Mouse (Mus musculus): ENCODE measurements at regions not wholly inside any gene's neighbourhood (a gene's known extent, or its start where the extent isn't known, plus 50 kb on each side); places are given as distances from the start of the nearest gene placed in this dataset.

DNA sequence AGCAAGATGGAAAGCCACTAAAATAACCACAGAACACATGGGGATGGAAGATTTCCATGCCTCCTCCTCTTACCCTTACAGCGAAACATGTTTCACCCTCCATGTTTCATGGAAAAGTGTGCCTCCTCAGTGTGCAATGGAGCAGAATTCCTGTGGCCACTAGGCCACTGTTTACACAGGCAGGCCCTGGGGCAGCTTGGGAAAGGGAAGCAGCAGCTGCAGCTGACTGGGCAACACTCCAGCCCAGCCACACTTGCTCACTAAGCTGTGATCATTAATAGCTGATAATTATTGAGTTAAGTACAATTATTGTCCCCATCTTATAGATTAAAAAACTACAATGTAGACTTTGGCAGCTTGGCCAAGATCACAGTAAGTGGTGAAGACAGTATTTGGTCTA, 402.5 kb upstream of the Acvr2a start:
- DNase-seq, result no peak

DNA sequence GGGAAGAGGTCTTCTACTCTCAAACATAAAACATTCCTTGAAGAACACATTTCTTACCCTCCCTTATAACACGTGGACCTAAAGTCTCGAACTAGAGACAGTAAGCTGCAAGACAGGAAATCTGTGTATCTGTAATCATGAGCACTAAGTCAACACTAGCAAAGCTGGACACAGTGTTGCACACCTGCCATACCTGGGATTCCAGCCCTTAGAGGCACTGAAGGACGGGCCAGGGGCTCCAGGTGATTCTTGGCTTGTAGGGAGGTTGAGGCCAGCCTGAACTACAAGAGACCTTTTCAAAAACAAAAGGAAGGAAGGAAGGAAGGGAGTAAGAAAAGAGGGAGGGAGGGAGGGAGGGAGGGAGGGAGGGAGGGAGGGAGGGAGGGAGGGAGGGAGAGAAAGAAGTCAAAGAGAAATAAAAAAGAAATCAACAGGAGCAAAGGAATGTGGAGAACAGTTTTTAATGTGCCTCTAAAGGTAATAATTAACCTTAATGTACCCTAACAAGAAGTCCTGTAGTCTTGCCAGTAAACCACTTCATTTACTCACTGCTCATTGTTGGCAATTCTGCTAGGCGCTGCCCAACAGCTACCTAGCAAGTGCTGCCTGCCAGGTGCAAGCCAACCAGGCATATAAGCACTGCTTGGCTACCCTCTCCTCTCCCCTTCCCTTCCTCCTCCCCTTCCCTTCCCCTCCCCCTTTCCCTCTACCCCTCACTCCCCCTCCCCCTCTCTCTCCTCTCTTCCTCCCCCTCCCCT, 401.0 kb upstream of the Acvr2a start:
- peak; percentile 22 for DNase-seq

DNA sequence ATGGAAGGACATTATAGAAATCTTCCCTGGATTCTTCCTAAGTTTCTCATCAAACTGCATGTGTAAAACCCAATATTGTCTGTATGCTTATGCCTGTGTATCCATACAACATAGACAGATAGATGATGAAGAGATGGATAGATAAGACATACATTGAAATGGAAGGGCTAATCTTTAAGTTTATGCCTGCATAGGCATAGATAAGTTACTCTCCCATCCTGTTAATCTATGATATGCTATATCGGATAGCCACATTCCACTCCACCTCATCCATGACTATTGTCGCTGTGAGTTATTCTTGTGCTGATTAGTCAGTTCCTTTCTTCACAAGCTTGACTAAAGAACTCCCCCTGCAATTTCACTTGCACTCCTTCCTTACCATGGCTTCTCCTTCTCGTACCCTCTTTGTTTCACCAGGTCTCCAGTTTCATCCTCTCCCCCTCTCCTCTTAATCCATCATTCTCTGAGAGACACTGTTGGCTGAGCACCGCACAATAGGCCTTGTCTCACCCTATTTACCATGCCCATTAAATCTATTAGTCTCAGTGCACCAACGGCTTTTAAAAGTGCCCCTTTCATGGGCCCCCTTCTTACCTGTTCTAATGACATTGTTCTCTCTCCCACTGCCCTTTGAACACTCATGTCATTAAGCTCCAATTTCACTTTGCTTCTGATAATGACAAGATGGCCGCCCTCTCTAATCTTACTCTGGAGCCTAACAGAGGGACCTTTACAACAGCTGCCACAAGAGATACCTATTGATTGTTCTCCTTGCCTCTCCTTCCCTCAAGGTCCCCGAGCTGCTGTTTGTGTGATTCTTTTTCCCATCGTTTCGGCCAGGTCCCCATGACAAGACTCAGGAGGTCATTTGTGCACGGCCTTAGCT, 399.1 kb upstream of the Acvr2a start:
- DNase-seq, result no peak

DNA sequence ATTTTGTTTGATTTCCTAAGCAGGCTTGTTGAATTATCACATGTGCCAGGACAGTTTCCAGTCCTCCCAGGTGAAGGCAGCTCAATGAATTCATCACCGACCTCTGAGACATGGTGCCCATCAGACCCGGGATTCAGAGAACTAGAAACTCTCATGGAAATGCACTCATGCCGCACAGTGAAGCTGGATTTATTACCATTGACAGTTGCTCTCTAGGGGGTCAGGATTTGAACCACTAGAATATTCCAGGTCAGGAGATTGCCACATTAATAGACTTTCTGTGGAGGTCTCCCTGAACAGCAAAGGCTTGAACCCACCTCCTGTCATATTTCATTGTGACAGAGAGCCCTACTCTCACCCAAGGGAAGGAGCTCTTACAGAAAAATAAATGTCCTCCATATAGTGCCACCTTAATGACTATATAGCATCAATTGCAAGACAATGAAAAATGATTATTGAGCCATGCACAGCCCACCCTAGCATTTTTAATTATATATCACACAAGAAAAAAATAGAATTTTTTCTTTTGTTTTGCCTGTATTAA, 397.6 kb upstream of the Acvr2a start:
- DNase-seq, result no peak

DNA sequence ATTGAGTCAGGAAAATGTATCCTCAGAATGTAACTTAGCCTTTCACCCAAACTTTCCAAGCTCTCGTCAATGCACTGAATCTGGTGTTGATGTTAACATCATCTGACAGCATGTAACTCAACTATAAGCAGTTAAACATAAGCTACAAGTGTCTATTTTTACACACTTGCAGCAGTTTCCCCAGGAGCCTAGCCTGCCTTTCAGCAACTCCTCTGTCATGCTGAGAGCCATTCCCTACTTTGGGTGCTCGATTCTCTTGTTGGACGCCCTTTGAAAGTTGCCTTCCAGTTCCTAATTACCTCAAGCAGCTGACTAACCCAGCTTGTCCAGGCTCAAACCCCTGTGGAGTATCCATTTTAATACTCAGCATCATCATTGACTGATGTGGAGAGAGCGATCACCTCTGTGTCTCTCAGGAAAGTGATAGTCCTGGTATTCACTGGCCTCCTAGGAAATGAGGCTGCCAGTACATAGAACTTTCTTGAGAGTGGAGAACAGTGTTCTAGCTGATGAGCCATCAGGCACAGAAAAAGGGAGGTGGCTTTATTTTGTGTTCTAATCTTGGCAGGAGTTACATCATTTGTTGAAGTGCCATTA, 396.8 kb upstream of the Acvr2a start:
- no peak for DNase-seq

DNA sequence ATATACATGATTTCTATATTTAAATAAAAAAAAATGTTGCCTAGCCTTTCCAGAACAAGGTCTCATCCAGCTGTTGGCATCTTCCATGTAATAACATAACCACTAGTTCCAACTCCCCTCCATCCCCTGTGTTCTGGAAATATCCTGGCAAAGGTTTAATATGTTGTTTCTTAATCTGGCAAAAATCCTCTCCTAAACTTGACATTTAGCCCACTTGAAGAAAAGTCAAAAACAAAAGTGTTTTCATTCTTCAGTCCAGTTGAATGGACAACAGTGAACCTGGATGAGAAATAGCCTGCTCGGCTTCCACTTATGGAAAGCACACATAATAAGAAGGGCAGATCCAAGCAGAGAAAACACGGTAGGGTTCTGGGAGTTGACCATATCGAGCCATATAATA, 393.1 kb upstream of the Acvr2a start:
- DNase-seq, result no peak

DNA sequence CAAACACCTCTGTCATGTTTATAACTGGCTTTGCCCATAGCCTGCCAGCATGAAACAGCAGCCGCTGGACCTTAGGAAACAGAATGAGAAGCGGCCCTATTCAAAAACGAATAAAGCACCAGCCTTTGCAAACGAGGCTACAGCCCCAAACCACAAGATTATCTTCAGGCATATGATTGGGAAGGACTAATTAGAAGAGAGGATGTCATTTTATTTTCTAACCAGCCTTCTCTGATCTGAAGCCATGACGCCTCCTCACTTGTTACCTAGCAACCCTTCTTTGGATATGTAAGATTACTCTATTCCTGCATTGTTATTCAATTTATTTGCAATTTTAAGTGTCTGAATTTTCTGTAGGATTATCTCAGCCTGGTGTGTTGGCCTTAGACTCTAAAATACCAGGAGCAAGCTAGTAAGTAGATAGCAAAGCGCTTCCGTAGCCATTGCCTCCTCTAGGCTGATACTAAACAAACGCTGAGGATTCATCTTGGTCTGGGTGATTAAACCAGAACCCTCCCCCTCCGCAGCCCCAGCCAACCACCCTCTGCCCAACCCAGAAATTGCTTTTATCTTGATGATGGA, 390.0 kb upstream of the Acvr2a start:
- no peak for DNase-seq

DNA sequence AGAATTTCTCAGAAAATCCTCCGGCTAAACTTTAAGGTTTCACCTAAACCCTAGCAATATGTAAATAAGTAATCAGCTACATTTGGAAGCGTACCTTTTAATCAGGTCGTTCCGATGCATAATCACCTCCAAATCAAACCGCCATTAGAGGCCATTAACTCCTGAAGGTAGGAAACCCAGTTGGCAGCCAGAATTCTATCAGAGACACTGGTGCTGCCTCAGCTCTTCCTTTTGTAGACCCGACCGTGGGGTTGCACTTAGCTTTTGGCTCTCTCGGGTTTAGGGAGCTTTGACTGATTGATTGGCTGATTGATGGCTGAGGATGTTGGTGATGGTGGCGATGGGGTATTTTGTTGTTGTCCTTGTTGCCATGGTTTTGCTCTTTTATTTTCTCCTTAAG, 389.3 kb upstream of the Acvr2a start:
- no peak for DNase-seq

DNA sequence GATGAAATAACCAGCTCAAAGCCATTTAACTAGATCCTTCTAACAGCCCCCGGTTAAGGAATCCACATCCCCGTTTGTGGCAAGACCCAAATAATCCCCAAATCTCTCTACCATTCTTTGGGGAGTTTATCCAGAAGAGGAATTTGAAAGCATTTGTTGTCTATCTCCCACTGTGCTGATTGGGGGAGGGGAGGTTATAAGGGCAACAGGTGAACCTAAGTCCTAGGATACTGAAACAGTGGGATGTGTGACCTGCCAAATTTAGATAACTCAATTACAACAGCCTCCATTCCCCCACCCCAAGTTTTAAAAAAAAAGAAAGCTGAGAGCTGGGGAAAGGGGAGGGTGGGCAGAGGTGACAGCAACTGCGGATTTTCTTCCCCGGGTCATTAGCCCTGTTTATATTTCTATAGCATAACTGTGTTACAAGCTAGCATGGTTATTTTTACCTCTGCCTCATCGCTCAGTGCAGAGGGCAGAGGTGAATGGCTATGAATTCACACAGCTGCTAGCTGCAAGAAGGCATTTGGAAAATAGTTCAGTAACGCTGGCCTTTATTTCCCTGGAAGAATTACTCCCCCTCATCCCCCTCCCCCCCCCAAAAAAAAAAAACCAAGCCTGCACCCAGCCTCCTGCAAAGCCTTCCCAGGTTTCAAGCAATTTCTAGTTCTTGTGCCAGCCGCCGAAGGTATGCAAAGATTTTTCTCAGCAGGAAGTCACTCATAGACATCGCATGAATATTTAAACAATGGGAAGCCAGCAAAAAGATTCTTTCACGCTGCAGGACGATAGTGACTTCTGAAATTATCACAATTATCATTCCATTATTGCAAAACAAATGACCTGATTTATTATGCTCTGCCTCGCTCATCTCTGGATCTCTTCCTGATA, 388.5 kb upstream of the Acvr2a start:
- no peak for DNase-seq

DNA sequence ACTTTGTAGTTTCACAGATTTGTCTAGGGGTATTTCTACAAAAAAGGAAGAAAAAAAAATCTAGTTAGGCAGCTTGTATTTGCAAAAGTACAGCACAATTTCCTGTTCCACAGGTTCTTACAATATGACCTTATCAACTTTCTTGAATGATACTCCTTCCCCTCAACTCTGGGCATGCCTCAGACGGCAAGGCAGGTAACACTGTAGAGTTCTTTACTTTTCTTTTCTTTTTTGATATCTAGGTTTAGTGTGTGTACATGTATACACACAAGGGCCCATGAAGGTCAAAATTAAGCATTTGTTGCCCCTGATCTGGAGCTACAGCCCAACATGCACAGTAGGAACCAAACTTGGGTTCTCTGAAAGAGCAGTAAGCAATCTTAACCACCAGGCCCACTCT, 381.4 kb upstream of the Acvr2a start:
- no peak for DNase-seq

DNA sequence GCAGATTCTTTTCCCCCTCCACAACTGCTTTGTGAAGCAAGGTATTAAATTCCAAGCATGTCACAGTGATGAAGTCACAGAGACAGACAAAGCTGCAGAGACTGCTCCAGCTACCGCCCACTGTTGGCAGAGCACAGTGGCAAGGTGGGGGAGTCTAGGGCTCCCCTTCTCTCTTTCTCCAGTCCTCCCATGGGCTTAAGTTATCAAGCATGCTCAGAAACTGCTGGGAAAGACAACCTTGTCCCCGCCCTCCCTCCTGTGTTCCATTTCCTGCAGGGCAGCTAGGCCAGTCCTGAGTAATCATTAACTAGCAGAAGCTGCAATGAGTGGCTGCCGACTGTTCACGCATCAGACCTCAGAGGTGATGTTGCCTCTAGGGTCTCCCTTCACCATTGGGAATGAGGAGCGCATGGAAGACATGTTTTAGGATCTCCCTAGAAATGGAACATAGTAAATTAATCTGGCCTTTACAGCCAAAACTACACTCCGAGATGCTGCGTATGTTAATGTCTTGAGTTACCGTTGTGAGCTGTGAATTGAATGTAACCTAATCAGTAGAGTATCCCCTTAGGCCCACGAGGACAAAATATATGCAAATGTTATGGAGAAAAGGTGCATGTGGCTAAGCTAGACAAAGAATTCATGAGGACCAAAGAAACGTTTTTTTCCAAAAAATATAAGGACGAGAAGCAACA, 372.5 kb upstream of the Acvr2a start:
- peak; percentile 55 for DNase-seq

DNA sequence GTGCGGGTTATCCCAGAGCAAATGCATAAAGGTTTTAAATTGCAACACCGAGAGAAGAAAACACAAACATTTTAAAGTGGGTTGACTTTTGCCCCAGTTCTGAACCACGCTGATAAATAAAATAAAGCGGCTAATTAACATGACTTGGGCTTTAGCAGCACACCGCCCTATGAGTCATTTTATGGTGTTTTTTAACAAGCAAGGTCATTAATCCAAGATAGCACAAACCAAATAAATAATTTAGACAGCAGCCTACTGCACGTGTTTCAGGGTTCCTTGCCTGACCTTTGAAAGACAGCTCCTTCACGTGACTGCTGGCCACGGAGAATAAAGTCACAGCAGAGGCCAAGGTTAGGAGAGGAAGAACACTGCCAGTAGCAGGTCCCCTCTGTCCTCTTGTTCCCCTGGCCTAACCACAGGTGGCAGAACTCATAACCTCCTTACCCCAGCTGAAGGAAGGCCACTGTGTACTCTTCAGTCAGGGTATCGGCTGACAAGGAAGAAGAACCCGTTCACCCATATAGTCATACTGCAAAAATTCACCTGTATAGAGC, 371.8 kb upstream of the Acvr2a start:
- no peak for DNase-seq

DNA sequence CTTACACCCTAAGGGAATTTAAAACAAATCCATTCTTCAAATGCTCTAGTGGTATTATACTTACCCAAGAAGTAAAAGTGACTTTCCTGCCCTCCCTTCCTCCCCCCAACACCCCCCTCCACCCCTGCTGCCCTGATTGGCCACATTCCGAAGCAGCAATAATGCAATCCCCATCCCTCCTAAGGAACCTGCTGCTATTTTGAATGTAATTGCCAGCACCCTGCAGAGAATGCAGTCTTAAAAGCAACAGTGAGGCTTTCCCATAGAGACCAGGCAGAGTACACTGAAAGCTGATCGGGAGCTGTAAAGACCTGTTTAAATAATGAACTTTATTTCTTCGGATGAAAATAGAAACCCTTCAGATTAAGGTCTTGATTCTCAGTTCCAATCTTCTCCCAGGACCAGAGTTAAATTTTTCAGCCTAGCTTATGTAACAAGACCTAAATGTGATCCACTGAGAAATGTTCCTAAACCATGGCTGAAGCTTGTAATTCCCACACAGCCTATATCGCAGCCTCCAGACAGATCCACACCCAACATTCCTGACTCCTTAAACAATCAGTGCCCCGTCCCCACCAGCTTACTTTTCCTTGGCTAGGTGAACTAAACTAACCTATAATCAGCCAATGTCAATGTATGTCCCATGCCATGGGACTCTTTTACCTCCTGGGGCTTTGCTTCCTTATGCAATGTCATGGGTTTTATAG, 367.9 kb upstream of the Acvr2a start:
- DNase-seq, result no peak

DNA sequence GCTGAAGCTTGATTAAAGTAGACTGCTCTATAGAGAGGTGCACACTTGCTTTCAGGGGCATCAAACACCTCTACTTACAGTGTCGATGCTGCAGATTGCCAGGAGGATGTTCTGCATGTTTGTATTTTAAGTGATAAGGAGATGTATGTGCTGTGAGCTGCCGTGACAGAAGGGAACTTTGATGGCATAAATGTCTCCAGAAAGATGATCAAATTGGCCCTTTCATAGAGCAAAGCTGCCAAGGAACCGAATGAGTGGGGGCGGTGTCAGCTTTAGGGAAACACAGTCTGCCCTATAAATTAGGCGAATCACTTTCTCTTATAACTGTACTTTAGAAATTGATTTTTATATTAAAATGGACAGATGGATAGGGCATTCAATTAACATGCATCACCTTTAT, 367.3 kb upstream of the Acvr2a start:
- no peak for DNase-seq

DNA sequence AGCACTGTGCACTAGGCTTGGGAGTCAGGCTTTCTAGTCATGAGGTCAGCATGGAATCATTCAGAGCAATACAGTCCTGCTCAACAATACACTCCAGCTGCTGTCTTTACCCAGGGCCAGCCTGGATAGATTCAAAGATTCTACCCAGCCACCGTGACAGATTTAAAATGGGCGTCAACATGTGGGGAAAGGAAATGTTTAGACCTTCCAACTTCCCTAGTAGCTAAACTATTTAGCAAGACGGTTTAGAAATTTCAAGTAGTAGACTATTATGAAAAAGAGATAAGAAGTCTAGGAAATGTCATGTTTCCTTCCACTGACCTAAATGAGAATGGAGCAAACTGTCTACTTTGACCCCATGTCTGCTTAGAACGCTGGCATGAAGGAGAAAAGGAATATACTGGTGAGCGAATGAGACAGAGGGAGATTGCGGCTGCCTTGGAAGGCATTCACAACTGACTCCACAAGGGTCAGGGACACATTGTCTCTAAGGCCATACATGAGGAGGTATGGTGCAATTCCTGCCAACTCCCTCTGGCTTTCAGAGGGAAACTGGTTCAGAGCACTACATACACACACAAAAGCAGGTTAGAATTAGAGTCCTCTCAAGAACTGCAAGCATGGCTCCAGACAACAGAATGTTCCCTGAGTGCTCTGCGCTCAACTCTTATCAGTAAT, 364.6 kb upstream of the Acvr2a start:
- no peak for DNase-seq

DNA sequence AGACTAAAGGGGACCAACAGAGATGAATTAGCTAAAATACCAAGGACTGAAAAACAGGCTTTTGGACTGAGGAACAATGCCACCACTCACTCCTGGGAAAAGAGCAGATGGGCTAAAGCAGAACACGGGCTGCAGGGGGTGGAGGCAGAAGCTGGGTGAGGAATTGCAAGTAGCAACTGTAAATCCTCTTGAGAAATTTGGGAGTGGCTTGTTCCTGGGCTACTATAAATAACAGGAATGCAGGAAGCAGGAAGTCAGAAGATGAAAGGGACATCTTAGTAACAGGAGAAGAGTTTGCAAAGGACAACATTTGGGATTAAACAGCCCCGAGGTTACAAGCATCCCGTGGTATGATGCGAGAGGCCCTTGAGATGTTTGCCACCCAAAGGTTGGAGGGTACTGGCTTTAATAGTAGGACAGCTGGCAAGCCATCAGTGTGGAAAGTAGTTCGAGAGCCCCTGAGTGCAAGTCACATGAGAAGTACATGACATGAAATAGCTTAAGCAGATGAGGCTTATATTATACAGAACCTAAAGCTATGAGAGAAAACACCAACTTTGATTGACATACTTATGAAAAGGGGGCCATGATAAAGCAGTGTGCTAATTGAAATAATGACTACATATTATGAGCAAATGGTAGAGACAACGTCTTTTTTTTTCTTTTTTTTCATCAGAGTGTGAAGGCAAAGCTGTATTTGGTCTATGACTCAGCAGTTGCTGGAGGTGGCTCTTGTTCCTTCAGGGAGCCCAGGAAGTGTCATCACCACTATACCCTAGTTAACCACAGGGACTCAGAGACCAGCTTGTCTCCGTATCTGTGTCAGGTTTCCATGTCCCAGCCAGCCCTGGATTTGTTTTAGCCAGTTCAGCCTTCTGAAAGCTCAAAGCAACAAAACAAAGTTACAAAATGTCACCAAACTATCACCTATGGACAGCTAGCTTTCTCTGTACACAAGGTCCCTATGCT, 357.6 kb upstream of the Acvr2a start:
- DNase-seq, result peak; percentile 67

DNA sequence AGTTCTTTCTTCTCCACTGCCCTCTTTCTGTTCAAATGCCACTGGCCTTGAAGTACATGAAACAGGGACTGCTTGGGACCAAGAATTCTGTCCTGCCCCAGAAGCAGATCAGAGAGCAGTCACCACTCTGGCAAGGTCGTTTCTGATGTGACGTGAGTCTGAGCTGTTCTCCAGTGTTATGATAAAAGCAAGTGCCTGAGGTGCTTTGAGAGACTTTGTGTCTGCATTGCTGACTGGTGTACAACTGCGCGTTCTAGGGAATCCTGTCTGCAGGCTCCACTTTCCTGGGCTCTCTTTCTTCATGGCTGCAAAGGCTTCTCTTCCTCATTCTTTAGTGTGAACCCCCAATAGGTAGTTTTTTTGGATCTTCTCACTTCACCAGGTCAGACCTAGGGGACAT, 356.8 kb upstream of the Acvr2a start:
- no peak for DNase-seq

DNA sequence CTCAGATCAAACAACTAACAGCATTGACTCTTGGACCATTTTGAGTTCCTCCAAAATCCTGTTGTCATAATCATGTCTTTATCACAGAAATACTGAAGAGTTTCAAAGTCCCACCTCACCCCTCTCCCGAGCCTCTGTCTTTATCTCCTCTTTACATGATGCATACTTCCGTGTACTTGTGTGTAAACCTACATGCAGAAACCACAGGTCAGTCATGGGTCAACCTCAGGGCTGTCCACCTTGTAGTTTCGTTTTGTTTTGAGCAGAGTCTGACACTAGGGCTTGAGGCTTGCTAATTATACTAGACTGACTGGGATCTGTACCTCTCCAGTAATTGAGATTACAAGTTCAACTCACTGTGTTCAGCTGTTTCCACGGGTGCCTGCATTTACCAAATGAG, 348.4 kb upstream of the Acvr2a start:
- DNase-seq, result no peak

DNA sequence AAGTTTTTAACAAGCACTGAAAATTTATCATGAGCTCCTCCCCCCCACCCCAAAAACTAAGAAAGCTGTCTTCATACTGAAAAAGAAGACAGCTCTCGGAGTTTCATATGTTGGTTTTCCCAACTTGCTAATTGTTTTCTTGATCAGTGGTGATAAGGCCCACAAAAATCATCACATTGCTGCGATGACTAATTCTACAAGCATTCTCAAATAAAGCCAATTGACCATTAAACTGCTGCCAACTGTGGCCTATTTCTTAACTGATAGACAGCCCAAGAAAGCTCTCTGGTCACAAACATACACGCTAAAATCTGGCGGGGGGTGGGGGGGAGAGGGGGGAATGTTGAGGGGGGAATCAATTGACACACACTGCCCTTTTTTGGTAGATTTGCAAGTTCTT, 345.0 kb upstream of the Acvr2a start:
- no peak for DNase-seq

Data from lung, postnatal 10 days (tissue).